Mouse (Mus musculus) cerebellum, adult 2 months (tissue): Measurements from ENCODE around the gene Cyb561d1.

ENCODE experiments used
- CTCF ChIP-seq: fragments of 200-500 bp; IDR thresholded peaks from 2 replicates; pipeline ENCODE4 v1.5.1; 2011; ENCODE audit warnings: low read depth, mild to moderate bottlenecking, control low read depth, low read length, moderate library complexity, borderline replicate concordance; ENCODE audit not compliant: insufficient read depth
- POLR2A ChIP-seq: fragments of 200-500 bp; IDR thresholded peaks from 2 replicates; pipeline ENCODE4 v1.6.1; 2011; ENCODE audit warnings: low read length, control low read depth, borderline replicate concordance; ENCODE audit not compliant: insufficient read depth

DNA sequence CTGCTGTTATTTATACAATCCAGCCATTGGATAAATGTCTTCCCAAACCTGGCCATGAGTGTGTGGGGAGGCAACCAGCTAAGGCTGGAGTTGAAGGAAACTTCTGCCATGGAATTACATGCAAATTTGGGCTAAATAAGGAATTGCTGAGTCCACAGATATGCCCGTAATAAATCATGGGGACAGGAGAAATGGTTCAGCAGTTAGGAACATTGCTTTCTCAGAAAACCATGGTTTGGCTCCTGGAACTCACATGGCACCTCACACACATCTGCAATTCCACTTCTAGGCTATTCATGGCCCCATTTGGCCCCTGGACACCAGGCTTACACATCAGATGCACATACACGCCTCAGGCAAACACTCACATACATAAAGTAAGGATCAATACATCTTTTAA is 26.5 kb upstream of the Cyb561d1 start:
- TF ChIP-seq POLR2A: no peak
- TF ChIP-seq CTCF: no peak
